Mouse (Mus musculus) forebrain, postnatal 0 days (tissue): ENCODE data around the gene Setd5. TPM values are rescaled to one million over a fixed set of nuclear protein-coding genes. Genes with fewer than 3 reads are reported as not detected.

Experiments used
- ATAC-seq: fragments of 200-750 bp; cut with Nextera tagmentation; 2 replicates; pipeline ENCODE4 v1.8.0; 2017; ENCODE audit warnings: mild to moderate bottlenecking, moderate library complexity
- DNase-seq: peaks from one replicate; pipeline ENCODE4 v3.0.0-alpha.2; 2015
- H3K27ac ChIP-seq: fragments of 300-500 bp; sonication (generic); 2 replicates; pipeline ENCODE4 v1.5.1; 2014; ENCODE audit warnings: low read depth, mild to moderate bottlenecking, antibody characterized with exemption, low read length, moderate library complexity, mixed read lengths
- H3K27me3 ChIP-seq: fragments of 300-500 bp; sonication (generic); 2 replicates; pipeline ENCODE4 v1.6.1; 2014; ENCODE audit warnings: mild to moderate bottlenecking, low read length, mixed read lengths; ENCODE audit not compliant: insufficient read depth
- H3K36me3 ChIP-seq: fragments of 300-500 bp; sonication (generic); 2 replicates; pipeline ENCODE4 v1.6.1; 2014; ENCODE audit warnings: mild to moderate bottlenecking, moderate library complexity; ENCODE audit not compliant: insufficient read depth
- H3K4me1 ChIP-seq: fragments of 300-500 bp; sonication (generic); 2 replicates; pipeline ENCODE4 v1.6.1; 2014; ENCODE audit warnings: antibody characterized with exemption; ENCODE audit not compliant: insufficient read depth
- H3K4me2 ChIP-seq: fragments of 300-500 bp; sonication (generic); 2 replicates; pipeline ENCODE4 v1.6.1; 2014; ENCODE audit warnings: low read depth, mild to moderate bottlenecking, moderate library complexity
- H3K4me3 ChIP-seq: fragments of 300-500 bp; sonication (generic); 2 replicates; pipeline ENCODE4 v1.5.1; 2014; ENCODE audit warnings: low read depth, low read length, mixed read lengths
- H3K9ac ChIP-seq: fragments of 300-500 bp; sonication (generic); 2 replicates; pipeline ENCODE4 v1.6.1; 2014; ENCODE audit warnings: mild to moderate bottlenecking
- H3K9me3 ChIP-seq: fragments of 300-500 bp; sonication (generic); 2 replicates; pipeline ENCODE4 v1.6.1; 2016; ENCODE audit warnings: low read length
- CTCF ChIP-seq: sonication (generic); IDR thresholded peaks from 2 replicates; pipeline ENCODE4 v1.5.1; 2016; ENCODE audit warnings: antibody characterized with exemption, control low read depth, low read depth
- WGBS: fragments of 180-500 bp; shearing (Covaris S2); extraction: QIAGEN DNeasy Blood & Tissue Kit; methylation state at CpG from one replicate; pipeline ENCODE4 v1.1.7; 2014; 5-methylcytosine and 5-hydroxymethylcytosine counted together
- polyA plus RNA-seq: library from polyadenylated mRNA; unstranded; fragments of >200 nt; fragmentation: Nextera tagmentation; extraction: Ambion mirVana; gene quantifications from 2 replicates; pipeline ENCODE4 v1.2.1, GENCODE M21; 2015
- total RNA-seq: library from RNA; depleted of rRNA; stranded (reverse); fragments of >200 nt; gene quantifications from 2 replicates; pipeline ENCODE4 v1.2.3, GENCODE M21; 2014

Gene Setd5
- total and polyA plus RNA-seq, 2 experiments from 2014 or later, result 48.6 to 103 TPM

GRCm38 (mm10) chr6:113179195-113179733, 102.1 kb downstream of the Setd5 start:
- peak overlapping the region; percentile 11; the same call in 1 of the 2 replicates for H3K4me3 ChIP-seq
- DNase-seq (peak; percentile 11), ATAC-seq (peak; percentile 19)
- peaks cover 9% of the 10 kb centered on the region; the same call in 1 of the 2 replicates for H3K4me1 ChIP-seq
- WGBS, result 28% methylated on average over 4 of the region's 4 CpGs
- no peaks in the 10 kb centered on the region for H3K27me3 ChIP-seq
- H3K36me3 ChIP-seq, result peaks cover 15% of the 10 kb centered on the region
- TF ChIP-seq CTCF, result no peak
- peak overlapping the region; percentile 39 for H3K4me2 ChIP-seq
- peak overlapping the region; percentile 59; the same call in 1 of the 2 replicates for H3K27ac ChIP-seq
- H3K9ac ChIP-seq, result 0 out of 2 replicates have a peak overlapping the region, but pooled peaks have one; percentile 18
- H3K9me3 ChIP-seq, result no peaks in the 10 kb centered on the region

- Histone ChIP-seq H3K4me1 (peaks cover 5% of the 10 kb centered on the region; the same call in 1 of the 2 replicates), H3K9ac (no peak overlapping the region), H3K4me2 (no peak overlapping the region), H3K27me3 (no peaks in the 10 kb centered on the region), H3K4me3 (no peak overlapping the region), H3K27ac (no peak overlapping the region), H3K36me3 (peaks cover 16% of the 10 kb centered on the region), H3K9me3 (no peaks in the 10 kb centered on the region)
- no peak for TF ChIP-seq CTCF
- DNase-seq, result no peak
- ATAC-seq, result no peak
- 88% methylated on average over 9 of the region's 9 CpGs for WGBS
Measured at GRCm38 (mm10) chr6:113184163-113184562, 107.0 kb downstream of the Setd5 start.

- WGBS, result 88% methylated on average over 21 of the region's 21 CpGs
- Histone ChIP-seq H3K36me3 (peaks cover 17% of the 10 kb centered on the region), H3K4me3 (no peak overlapping the region), H3K9me3 (no peaks in the 10 kb centered on the region), H3K27me3 (no peaks in the 10 kb centered on the region), H3K4me2 (no peak overlapping the region), H3K27ac (no peak overlapping the region), H3K9ac (no peak overlapping the region), H3K4me1 (no peaks in the 10 kb centered on the region; the same call in 1 of the 2 replicates)
- no peak for TF ChIP-seq CTCF
- no peak for ATAC-seq
- no peak for DNase-seq
Measured at GRCm38 (mm10) chr6:113184866-113185525, 107.8 kb downstream of the Setd5 start.

GRCm38 (mm10) chr6:113193765-113194460, 116.7 kb downstream of the Setd5 start:
- WGBS, result 5% methylated on average over 46 of the region's 46 CpGs
- H3K9me3 ChIP-seq, result no peaks in the 10 kb centered on the region
- TF ChIP-seq CTCF, result no peak
- ATAC-seq (peak; percentile 53), DNase-seq (peak; percentile 31)
- no peak overlapping the region for H3K27ac ChIP-seq
- peaks cover 4% of the 10 kb centered on the region; the same call in 1 of the 2 replicates for H3K36me3 ChIP-seq
- H3K4me2 ChIP-seq, result peak overlapping the region; percentile 79
- peaks cover 15% of the 10 kb centered on the region for H3K4me1 ChIP-seq
- H3K4me3 ChIP-seq, result peak overlapping the region; percentile 84
- no peaks in the 10 kb centered on the region for H3K27me3 ChIP-seq
- H3K9ac ChIP-seq, result peak overlapping the region; percentile 91

- no peaks in the 10 kb centered on the region for H3K27me3 ChIP-seq
- DNase-seq, result peak; percentile 15
- TF ChIP-seq CTCF, result no peak
- ATAC-seq, result no peak
- H3K9ac ChIP-seq, result peak overlapping the region; percentile 91
- H3K9me3 ChIP-seq, result no peaks in the 10 kb centered on the region
- peak overlapping the region; percentile 79 for H3K4me2 ChIP-seq
- no peaks in the 10 kb centered on the region for H3K36me3 ChIP-seq
- H3K4me3 ChIP-seq, result peak overlapping the region; percentile 84
- 3% methylated on average over 5 of the region's 5 CpGs for WGBS
- peaks cover 15% of the 10 kb centered on the region for H3K4me1 ChIP-seq
- peak overlapping the region; percentile 71; the same call in 1 of the 2 replicates for H3K27ac ChIP-seq
Measured at GRCm38 (mm10) chr6:113194517-113194840, 117.3 kb downstream of the Setd5 start.

- H3K4me2 ChIP-seq, result peak within 1 kb of the TSS; percentile 79
- H3K4me1 ChIP-seq, result peaks cover 15% of the 10 kb centered on the region
- TF ChIP-seq CTCF, result no peak
- ATAC-seq (peak; percentile 88), DNase-seq (peak; percentile 86)
- H3K27me3 ChIP-seq, result no peaks in the 10 kb centered on the region
- peak within 1 kb of the TSS; percentile 84 for H3K4me3 ChIP-seq
- H3K9ac ChIP-seq, result peak within 1 kb of the TSS; percentile 91
- no peaks in the 10 kb centered on the region for H3K36me3 ChIP-seq
- peak within 1 kb of the TSS; percentile 71 for H3K27ac ChIP-seq
- no peaks in the 10 kb centered on the region for H3K9me3 ChIP-seq
- under 1% methylated on average over 57 of the region's 66 CpGs for WGBS
Measured at GRCm38 (mm10) chr6:113194841-113195595, 117.9 kb downstream of the Setd5 start, which contains the start of gene Lhfpl4. Gene Lhfpl4 (minus strand): TSS chr6:113195384.
